Mouse (Mus musculus): ENCODE results near the gene Agbl5. TPM values are rescaled to one million over a fixed set of nuclear protein-coding genes. Genes with fewer than 3 reads are reported as not detected.

Agbl5 gene
- total and polyA plus RNA-seq, 3 experiments = 9.9 to 65.8 (median 48.5) TPM

GRCm38 (mm10) chr5:30901860-30902259 is 13.4 kb downstream of the Agbl5 start:
- peaks cover 42% of the 10 kb centered on the region for H3K4me1 ChIP-seq (ENCODE audit: insufficient read depth, low read depth, low read length)
- no peaks in the 10 kb centered on the region for H3K9me3 ChIP-seq (replicated peaks)
- TF ChIP-seq GATA1 (IDR thresholded peaks at IDR 0.05; ENCODE audit: borderline replicate concordance, low read length) = no peak
- no peak for TF ChIP-seq TAL1 (conservative IDR thresholded peaks at IDR 0.05; ENCODE audit: low read depth, low read length)
- no peak for TF ChIP-seq CTCF (IDR thresholded peaks at IDR 0.05; ENCODE audit: low read depth, low read length)
- no peak for TF ChIP-seq POLR2AphosphoS5 (IDR thresholded peaks at IDR 0.05; ENCODE audit: insufficient replicate concordance, low read depth, low read length)
- TF ChIP-seq GATA2 (IDR thresholded peaks at IDR 0.05; ENCODE audit: borderline replicate concordance, low read depth, low read length) = no peak
- no peak overlapping the region for H3K4me3 ChIP-seq (ENCODE audit: low read depth, low read length)
- DNase-seq (ENCODE audit: low spot score) (no peak), ATAC-seq (ENCODE audit: extremely low read depth, insufficient number of reproducible peaks, low FRiP score, poor library complexity, severe bottlenecking) (no peak)
- peaks cover 90% of the 10 kb centered on the region for H3K36me3 ChIP-seq (replicated peaks)
- H3K27me3 ChIP-seq (ENCODE audit: insufficient read depth, low read length) = no peaks in the 10 kb centered on the region

- peak within 1 kb of the TSS; percentile 79 for H3K4me3 ChIP-seq (ENCODE audit: low read depth, low read length)
- H3K27me3 ChIP-seq (ENCODE audit: insufficient read depth, low read length) = peaks cover 22% of the 10 kb centered on the region
- peaks cover 38% of the 10 kb centered on the region for H3K36me3 ChIP-seq (replicated peaks)
- DNase-seq (ENCODE audit: low spot score) (peak; percentile 94), ATAC-seq (ENCODE audit: extremely low read depth, insufficient number of reproducible peaks, low FRiP score, poor library complexity, severe bottlenecking) (peak; percentile 97)
- peaks cover 47% of the 10 kb centered on the region for H3K4me1 ChIP-seq (ENCODE audit: insufficient read depth, low read depth, low read length)
- no peaks in the 10 kb centered on the region for H3K9me3 ChIP-seq (replicated peaks)
- no peak for TF ChIP-seq TAL1 (conservative IDR thresholded peaks at IDR 0.05; ENCODE audit: low read depth, low read length)
- no peak for TF ChIP-seq GATA2 (IDR thresholded peaks at IDR 0.05; ENCODE audit: borderline replicate concordance, low read depth, low read length)
- TF ChIP-seq GATA1 (IDR thresholded peaks at IDR 0.05; ENCODE audit: borderline replicate concordance, low read length) = no peak
- TF ChIP-seq CTCF (IDR thresholded peaks at IDR 0.05; ENCODE audit: low read depth, low read length) = no peak
- no peak for TF ChIP-seq POLR2AphosphoS5 (IDR thresholded peaks at IDR 0.05; ENCODE audit: insufficient replicate concordance, low read depth, low read length)
These were observed 19.0 kb downstream of the Agbl5 start, which contains the start of gene Ost4 for GRCm38 (mm10) chr5:30907413-30908059. Gene Ost4, minus strand, starts transcription at chr5:30907788.

GRCm38 (mm10) chr5:30908426-30909299 is 20.2 kb downstream of the Agbl5 start:
- no peaks in the 10 kb centered on the region for H3K9me3 ChIP-seq (replicated peaks)
- peaks cover 54% of the 10 kb centered on the region for H3K4me1 ChIP-seq (ENCODE audit: insufficient read depth, low read depth, low read length)
- ATAC-seq (ENCODE audit: extremely low read depth, insufficient number of reproducible peaks, low FRiP score, poor library complexity, severe bottlenecking) (no peak), DNase-seq (ENCODE audit: low spot score) (no peak)
- peaks cover 26% of the 10 kb centered on the region for H3K36me3 ChIP-seq (replicated peaks)
- TF ChIP-seq GATA1 (IDR thresholded peaks at IDR 0.05; ENCODE audit: borderline replicate concordance, low read length) (no peak), TAL1 (conservative IDR thresholded peaks at IDR 0.05; ENCODE audit: low read depth, low read length) (no peak), POLR2AphosphoS5 (IDR thresholded peaks at IDR 0.05; ENCODE audit: insufficient replicate concordance, low read depth, low read length) (no peak), CTCF (IDR thresholded peaks at IDR 0.05; ENCODE audit: low read depth, low read length) (no peak), GATA2 (IDR thresholded peaks at IDR 0.05; ENCODE audit: borderline replicate concordance, low read depth, low read length) (no peak)
- H3K27me3 ChIP-seq (ENCODE audit: insufficient read depth, low read length) = peaks cover 33% of the 10 kb centered on the region
- peak overlapping the region; percentile 79; the same call in 1 of the 2 replicates for H3K4me3 ChIP-seq (ENCODE audit: low read depth, low read length)

GRCm38 (mm10) chr5:30909300-30909659 is 20.8 kb downstream of the Agbl5 start:
- Histone ChIP-seq H3K27me3 (ENCODE audit: insufficient read depth, low read length) (peaks cover 39% of the 10 kb centered on the region), H3K4me1 (ENCODE audit: insufficient read depth, low read depth, low read length) (peaks cover 58% of the 10 kb centered on the region), H3K9me3 (replicated peaks) (no peaks in the 10 kb centered on the region), H3K4me3 (ENCODE audit: low read depth, low read length) (no peak overlapping the region), H3K36me3 (replicated peaks) (peaks cover 20% of the 10 kb centered on the region)
- ATAC-seq (ENCODE audit: extremely low read depth, insufficient number of reproducible peaks, low FRiP score, poor library complexity, severe bottlenecking) (no peak), DNase-seq (ENCODE audit: low spot score) (no peak)
- TF ChIP-seq CTCF (IDR thresholded peaks at IDR 0.05; ENCODE audit: low read depth, low read length) (no peak), GATA1 (IDR thresholded peaks at IDR 0.05; ENCODE audit: borderline replicate concordance, low read length) (no peak), TAL1 (conservative IDR thresholded peaks at IDR 0.05; ENCODE audit: low read depth, low read length) (no peak), GATA2 (IDR thresholded peaks at IDR 0.05; ENCODE audit: borderline replicate concordance, low read depth, low read length) (no peak), POLR2AphosphoS5 (IDR thresholded peaks at IDR 0.05; ENCODE audit: insufficient replicate concordance, low read depth, low read length) (no peak)

GRCm38 (mm10) chr5:30909863-30910262 is 21.4 kb downstream of the Agbl5 start:
- Histone ChIP-seq H3K4me3 (ENCODE audit: low read depth, low read length) (no peak overlapping the region), H3K9me3 (replicated peaks) (no peaks in the 10 kb centered on the region), H3K4me1 (ENCODE audit: insufficient read depth, low read depth, low read length) (peaks cover 56% of the 10 kb centered on the region), H3K27me3 (ENCODE audit: insufficient read depth, low read length) (peaks cover 45% of the 10 kb centered on the region), H3K36me3 (replicated peaks) (peaks cover 14% of the 10 kb centered on the region)
- DNase-seq (ENCODE audit: low spot score) (no peak), ATAC-seq (ENCODE audit: extremely low read depth, insufficient number of reproducible peaks, low FRiP score, poor library complexity, severe bottlenecking) (no peak)
- TF ChIP-seq CTCF (IDR thresholded peaks at IDR 0.05; ENCODE audit: low read depth, low read length) (no peak), GATA2 (IDR thresholded peaks at IDR 0.05; ENCODE audit: borderline replicate concordance, low read depth, low read length) (no peak), TAL1 (conservative IDR thresholded peaks at IDR 0.05; ENCODE audit: low read depth, low read length) (no peak), POLR2AphosphoS5 (IDR thresholded peaks at IDR 0.05; ENCODE audit: insufficient replicate concordance, low read depth, low read length) (no peak), GATA1 (IDR thresholded peaks at IDR 0.05; ENCODE audit: borderline replicate concordance, low read length) (no peak)

GRCm38 (mm10) chr5:30910481-30910880 is 22.0 kb downstream of the Agbl5 start:
- peaks cover 51% of the 10 kb centered on the region for H3K27me3 ChIP-seq (ENCODE audit: insufficient read depth, low read length)
- no peaks in the 10 kb centered on the region for H3K9me3 ChIP-seq (replicated peaks)
- peaks cover 8% of the 10 kb centered on the region for H3K36me3 ChIP-seq (replicated peaks)
- no peak for DNase-seq (ENCODE audit: low spot score)
- TF ChIP-seq GATA2 (IDR thresholded peaks at IDR 0.05; ENCODE audit: borderline replicate concordance, low read depth, low read length) = no peak
- TF ChIP-seq GATA1 (IDR thresholded peaks at IDR 0.05; ENCODE audit: borderline replicate concordance, low read length) = no peak
- no peak for TF ChIP-seq TAL1 (conservative IDR thresholded peaks at IDR 0.05; ENCODE audit: low read depth, low read length)
- TF ChIP-seq POLR2AphosphoS5 (IDR thresholded peaks at IDR 0.05; ENCODE audit: insufficient replicate concordance, low read depth, low read length) = no peak
- TF ChIP-seq CTCF (IDR thresholded peaks at IDR 0.05; ENCODE audit: low read depth, low read length) = no peak
- ATAC-seq (ENCODE audit: extremely low read depth, insufficient number of reproducible peaks, low FRiP score, poor library complexity, severe bottlenecking) = no peak
- peaks cover 56% of the 10 kb centered on the region for H3K4me1 ChIP-seq (ENCODE audit: insufficient read depth, low read depth, low read length)
- no peak overlapping the region for H3K4me3 ChIP-seq (ENCODE audit: low read depth, low read length)

All from G1E (cell line).